ENCODE assay signal across 9 mouse cellular contexts in the genomic region with DNA sequence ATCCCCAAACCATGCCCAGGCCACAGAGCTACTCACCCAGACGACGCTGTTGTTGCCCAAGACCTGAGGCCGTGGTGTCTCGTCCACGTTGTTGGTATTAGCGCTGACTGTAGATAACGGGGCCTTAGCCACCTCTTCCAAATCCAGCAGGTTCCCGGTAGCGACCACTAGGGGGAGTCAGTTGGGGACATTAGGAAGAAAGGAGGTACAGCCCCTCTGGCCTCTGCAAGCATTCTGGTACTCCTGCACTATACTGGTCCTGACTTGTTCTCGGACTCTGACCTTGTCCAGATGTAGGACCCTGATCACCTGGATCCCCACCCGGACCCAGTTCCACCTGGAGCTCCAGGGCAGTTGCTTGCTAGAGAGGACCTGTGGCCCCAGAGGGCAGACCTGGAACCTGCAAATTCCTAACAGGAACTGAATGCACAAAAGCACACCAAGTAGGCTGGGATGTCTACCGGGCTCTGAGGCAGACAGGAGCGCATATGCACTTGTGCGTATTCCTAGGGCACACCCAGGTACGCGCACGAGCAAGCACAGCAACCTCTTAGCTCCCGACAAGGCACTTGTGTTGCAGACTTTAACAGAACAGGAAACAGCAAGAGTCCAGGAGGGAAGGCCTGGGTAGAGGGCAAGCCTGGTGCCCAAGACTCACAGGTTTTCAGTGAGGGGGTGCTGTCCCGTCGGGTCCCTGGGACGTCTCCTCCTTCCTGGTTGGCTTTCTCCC. TPM values are rescaled to one million over a fixed set of nuclear protein-coding genes. Genes with fewer than 3 reads are reported as not detected.
DNase-seq lines count a peak whose midpoint lies in the region; ATAC-seq and TF ChIP-seq lines count a peak whose summit lies in the region.
"Had no signal": no experiment of that assay in that cellular context is flagged by ENCODE, and none has a peak within 500 bp of the region (broad histone marks: within the 10 kb centered on the region; RNA-seq: fewer than 3 reads in every experiment).

No protein-coding gene starts in this region.

- peaks cover 26% of the 10 kb centered on the region for H3K4me1 ChIP-seq in lung, embryonic 15.5 days
- peaks cover 22% of the 10 kb centered on the region for H3K4me1 ChIP-seq in bone marrow, adult 2 months (ENCODE audit: control insufficient read depth, insufficient read depth, low read length)
- peaks cover 61% of the 10 kb centered on the region for H3K4me1 ChIP-seq in limb, embryonic 10.5 days
- peaks cover 32% of the 10 kb centered on the region for H3K4me1 ChIP-seq in stomach, embryonic 16.5 days (ENCODE audit: control insufficient read depth, insufficient read depth, low read length)
- H3K4me1 ChIP-seq in midbrain, embryonic 16.5 days (ENCODE audit: control insufficient read depth, insufficient read depth, low read length) = peaks cover 7% of the 10 kb centered on the region
- H3K4me1 ChIP-seq in hindbrain, embryonic 14.5 days (replicated peaks; ENCODE audit: control insufficient read depth, insufficient read depth, low read length) = peaks cover 6% of the 10 kb centered on the region

- no peak overlapping the region for H3K4me3 ChIP-seq in lung, embryonic 15.5 days
- no peak overlapping the region for H3K4me3 ChIP-seq in bone marrow, adult 2 months (replicated peaks; ENCODE audit: control insufficient read depth, low read depth, low read length)
- no peak overlapping the region for H3K4me3 ChIP-seq in limb, embryonic 10.5 days
- H3K4me3 ChIP-seq in stomach, embryonic 16.5 days (replicated peaks; ENCODE audit: low read length) = no peak overlapping the region
- no peak overlapping the region for H3K4me3 ChIP-seq in midbrain, embryonic 16.5 days (ENCODE audit: low read depth, low read length)
- no peak overlapping the region for H3K4me3 ChIP-seq in hindbrain, embryonic 14.5 days (replicated peaks; ENCODE audit: low read length)
- H3K4me3 ChIP-seq: neural tube, embryonic 13.5 days had no signal

- intact Hi-C loops in heart, postnatal 14 days (cut with DNase I) = no loop called here

- H3K9ac ChIP-seq in lung, embryonic 15.5 days = no peak overlapping the region
- no peak overlapping the region for H3K9ac ChIP-seq in stomach, embryonic 16.5 days (ENCODE audit: low read length)
- H3K9ac ChIP-seq in midbrain, embryonic 16.5 days (ENCODE audit: low read depth, low read length) = no peak overlapping the region
- no peak overlapping the region for H3K9ac ChIP-seq in hindbrain, embryonic 14.5 days
- H3K9ac ChIP-seq: neural tube, embryonic 13.5 days had no signal

- no peaks in the 10 kb centered on the region for H3K27me3 ChIP-seq in lung, embryonic 15.5 days
- no peaks in the 10 kb centered on the region for H3K27me3 ChIP-seq in limb, embryonic 10.5 days (ENCODE audit: low read depth, poor library complexity, severe bottlenecking)
- no peaks in the 10 kb centered on the region for H3K27me3 ChIP-seq in stomach, embryonic 16.5 days (ENCODE audit: control insufficient read depth, insufficient read depth, low read length)
- H3K27me3 ChIP-seq in midbrain, embryonic 16.5 days (ENCODE audit: control insufficient read depth, insufficient read depth, low read depth, low read length) = no peaks in the 10 kb centered on the region; the same call in 1 of the 2 replicates
- H3K27me3 ChIP-seq in hindbrain, embryonic 14.5 days (ENCODE audit: control insufficient read depth, insufficient read depth, low read length) = no peaks in the 10 kb centered on the region
- H3K27me3 ChIP-seq: neural tube, embryonic 13.5 days had no signal

- H3K36me3 ChIP-seq in lung, embryonic 15.5 days = peaks cover 45% of the 10 kb centered on the region
- H3K36me3 ChIP-seq in limb, embryonic 10.5 days = peaks cover 44% of the 10 kb centered on the region
- peaks cover 9% of the 10 kb centered on the region for H3K36me3 ChIP-seq in stomach, embryonic 16.5 days (ENCODE audit: control insufficient read depth, insufficient read depth, low read length)
- H3K36me3 ChIP-seq in midbrain, embryonic 16.5 days (ENCODE audit: control insufficient read depth, insufficient read depth, low read length) = no peaks in the 10 kb centered on the region
- no peaks in the 10 kb centered on the region for H3K36me3 ChIP-seq in hindbrain, embryonic 14.5 days (replicated peaks; ENCODE audit: control insufficient read depth, insufficient read depth)
- H3K36me3 ChIP-seq: neural tube, embryonic 13.5 days had no signal

- ATAC-seq in lung, embryonic 15.5 days (ENCODE audit: borderline replicate concordance, extremely low read depth, low FRiP score, low TSS enrichment) = no peak
- ATAC-seq in stomach, embryonic 16.5 days (ENCODE audit: insufficient read depth, low FRiP score) = no peak
- no peak for ATAC-seq in midbrain, embryonic 16.5 days
- no peak for ATAC-seq in hindbrain, embryonic 14.5 days (ENCODE audit: low FRiP score)

- no peaks in the 10 kb centered on the region for H3K9me3 ChIP-seq in lung, embryonic 15.5 days
- H3K9me3 ChIP-seq in limb, embryonic 10.5 days (replicated peaks) = no peaks in the 10 kb centered on the region
- no peaks in the 10 kb centered on the region for H3K9me3 ChIP-seq in stomach, embryonic 16.5 days (replicated peaks; ENCODE audit: control insufficient read depth, low read length)
- no peaks in the 10 kb centered on the region for H3K9me3 ChIP-seq in midbrain, embryonic 16.5 days (replicated peaks; ENCODE audit: control insufficient read depth, low read length, poor library complexity, severe bottlenecking)
- no peaks in the 10 kb centered on the region for H3K9me3 ChIP-seq in hindbrain, embryonic 14.5 days (ENCODE audit: control insufficient read depth, low read length)
- H3K9me3 ChIP-seq: neural tube, embryonic 13.5 days had no signal

- 59% methylated on average over 21 of the region's 21 CpGs for WGBS in lung, embryonic 15.5 days
- WGBS in bone marrow, adult 2 months = 36% methylated on average over 21 of the region's 21 CpGs
- WGBS in limb, embryonic 10.5 days = 70% methylated on average over 21 of the region's 21 CpGs
- 59% methylated on average over 21 of the region's 21 CpGs for WGBS in stomach, embryonic 16.5 days
- 68% methylated on average over 21 of the region's 21 CpGs for WGBS in midbrain, embryonic 16.5 days
- 72% methylated on average over 21 of the region's 21 CpGs for WGBS in hindbrain, embryonic 14.5 days

- TF ChIP-seq POLR2A in bone marrow, adult 2 months (IDR thresholded peaks at IDR 0.05; ENCODE audit: borderline replicate concordance, control insufficient read depth, low read depth, low read length) = no peak

- no peak for DNase-seq in lung, postnatal 14 days
- no peak for DNase-seq in limb, embryonic 10.5 days (ENCODE audit: low spot score)
- DNase-seq in hindbrain, embryonic 14.5 days (ENCODE audit: low spot score) = no peak
- no peak for DNase-seq in heart, postnatal 14 days

- H3K4me2 ChIP-seq in lung, embryonic 15.5 days = no peak overlapping the region
- no peak overlapping the region for H3K4me2 ChIP-seq in stomach, embryonic 16.5 days (ENCODE audit: low read depth, low read length)
- no peak overlapping the region for H3K4me2 ChIP-seq in midbrain, embryonic 16.5 days (ENCODE audit: low read length)
- H3K4me2 ChIP-seq in hindbrain, embryonic 14.5 days (replicated peaks) = no peak overlapping the region
- H3K4me2 ChIP-seq: neural tube, embryonic 13.5 days had no signal

- peak; percentile 74 for TF ChIP-seq CTCF in bone marrow, adult 2 months (IDR thresholded peaks at IDR 0.05; ENCODE audit: control insufficient read depth, insufficient read depth, low read length)

- H3K27ac ChIP-seq in lung, embryonic 15.5 days = peak overlapping the region; percentile 15
- peak overlapping the region; percentile 77 for H3K27ac ChIP-seq in bone marrow, adult 2 months (ENCODE audit: control insufficient read depth, insufficient read depth, low read depth, low read length, poor library complexity)
- H3K27ac ChIP-seq in limb, embryonic 10.5 days = peak overlapping the region; percentile 37
- H3K27ac ChIP-seq in stomach, embryonic 16.5 days (ENCODE audit: low read length) = peak overlapping the region; percentile 70
- no peak overlapping the region for H3K27ac ChIP-seq in midbrain, embryonic 16.5 days (ENCODE audit: low read length)
- H3K27ac ChIP-seq in hindbrain, embryonic 14.5 days = no peak overlapping the region
- H3K27ac ChIP-seq: neural tube, embryonic 13.5 days had no signal

RNA-seq across cellular contexts. Expression of gene Ldlrap1, which starts 18.4 kb away (rescaled TPM):
- polyA plus RNA-seq in lung, embryonic 15.5 days (2015; fragmentation: Nextera tagmentation; extraction: Ambion mirVana) = 21.8 and 24.9 TPM in 2 replicates
- 23.1 and 45.9 TPM in 2 replicates for polyA plus RNA-seq in bone marrow, adult 2 months (2011; ENCODE audit: insufficient read depth, insufficient read length, low replicate concordance, missing spikeins)
- polyA plus RNA-seq in limb, embryonic 10.5 days (2016; fragmentation: Nextera tagmentation; extraction: Ambion mirVana) = 14.4 and 20.4 TPM in 2 replicates
- 25.6 and 26.7 TPM in 2 replicates for polyA plus RNA-seq in stomach, embryonic 16.5 days (2015; fragmentation: Nextera tagmentation; extraction: Ambion mirVana)
- 2.1 and 2.4 TPM in 2 replicates for polyA plus RNA-seq in midbrain, embryonic 16.5 days (2015; fragmentation: Nextera tagmentation; extraction: Ambion mirVana)
- 2.3 and 2.7 TPM in 2 replicates for polyA plus RNA-seq in hindbrain, embryonic 14.5 days (2014; fragmentation: Nextera tagmentation; extraction: Ambion mirVana)
- total RNA-seq in heart, postnatal 14 days (2021) = 10 to 100 TPM; 18.3 to 18.6 TPM

RNA-seq across cellular contexts. Expression of gene Man1c1, which starts 45.4 kb away (rescaled TPM):
- 3.0 and 3.3 TPM in 2 replicates for polyA plus RNA-seq in lung, embryonic 15.5 days (2015; fragmentation: Nextera tagmentation; extraction: Ambion mirVana)
- 2.7 and 7.3 TPM in 2 replicates for polyA plus RNA-seq in bone marrow, adult 2 months (2011; ENCODE audit: insufficient read depth, insufficient read length, low replicate concordance, missing spikeins)
- 1.6 and 2.0 TPM in 2 replicates for polyA plus RNA-seq in limb, embryonic 10.5 days (2016; fragmentation: Nextera tagmentation; extraction: Ambion mirVana)
- polyA plus RNA-seq in stomach, embryonic 16.5 days (2015; fragmentation: Nextera tagmentation; extraction: Ambion mirVana) = 1.3 and 1.6 TPM in 2 replicates
- 2.9 and 3.2 TPM in 2 replicates for polyA plus RNA-seq in midbrain, embryonic 16.5 days (2015; fragmentation: Nextera tagmentation; extraction: Ambion mirVana)
- 7.1 and 7.2 TPM in 2 replicates for polyA plus RNA-seq in hindbrain, embryonic 14.5 days (2014; fragmentation: Nextera tagmentation; extraction: Ambion mirVana)
- 10 to 100 TPM; 25.1 to 25.8 TPM for total RNA-seq in heart, postnatal 14 days (2021)

Comparison
In these comparisons a context has a peak if more than half of its experiments do, and no peak if none do; other contexts are left out.
1. H3K27ac ChIP-seq: peak in lung, embryonic 15.5 days (single experiment), bone marrow, adult 2 months (single experiment), limb, embryonic 10.5 days (single experiment) and stomach, embryonic 16.5 days (single experiment); none in midbrain, embryonic 16.5 days (single experiment) and hindbrain, embryonic 14.5 days (single experiment).